Mouse (Mus musculus) embryonic facial prominence, embryonic 13.5 days (tissue): Measurements from ENCODE around the gene Tifab. TPM values are rescaled to one million over a fixed set of nuclear protein-coding genes. Genes with fewer than 3 reads are reported as not detected.
"Not testable (repeated sequence)": the region's sequence is repeated elsewhere in the genome, so short reads cannot be mapped to it uniquely, and the experiment has no call there.

Experiments
- ATAC-seq: fragments of 200-750 bp; cut with Nextera tagmentation; 2 replicates; pipeline ENCODE4 v1.8.0; 2017; ENCODE audit warnings: low read depth; ENCODE audit not compliant: insufficient number of reproducible peaks, insufficient read depth, low FRiP score, low TSS enrichment
- H3K27ac ChIP-seq: fragments of 300-500 bp; sonication (generic); 2 replicates; pipeline ENCODE4 v1.5.1; 2015; ENCODE audit warnings: moderate library complexity, mild to moderate bottlenecking, inconsistent platforms
- H3K27me3 ChIP-seq: fragments of 300-500 bp; sonication (generic); 2 replicates; pipeline ENCODE4 v1.6.1; 2015; ENCODE audit warnings: mild to moderate bottlenecking, inconsistent platforms
- H3K36me3 ChIP-seq: fragments of 300-500 bp; sonication (generic); 2 replicates; pipeline ENCODE4 v1.6.1; 2015; ENCODE audit warnings: mild to moderate bottlenecking, inconsistent platforms
- H3K4me1 ChIP-seq: fragments of 300-500 bp; sonication (generic); 2 replicates; pipeline ENCODE4 v1.6.1; 2015; ENCODE audit warnings: inconsistent platforms
- H3K4me2 ChIP-seq: fragments of 300-500 bp; sonication (generic); 2 replicates; pipeline ENCODE4 v1.6.1; 2015; ENCODE audit warnings: moderate library complexity, mild to moderate bottlenecking, inconsistent platforms
- H3K4me3 ChIP-seq: fragments of 300-500 bp; sonication (generic); 2 replicates; pipeline ENCODE4 v1.5.1; 2015; ENCODE audit warnings: mild to moderate bottlenecking, inconsistent platforms
- H3K9ac ChIP-seq: fragments of 300-500 bp; sonication (generic); 2 replicates; pipeline ENCODE4 v1.6.1; 2015; ENCODE audit warnings: mild to moderate bottlenecking, inconsistent platforms
- H3K9me3 ChIP-seq: fragments of 300-500 bp; sonication (generic); 2 replicates; pipeline ENCODE4 v1.6.1; 2016; ENCODE audit warnings: inconsistent platforms
- WGBS: fragments of 180-500 bp; shearing (Covaris S2); methylation state at CpG from one replicate; pipeline ENCODE4 v1.1.7; 2015; ENCODE audit warnings: mixed read lengths; 5-methylcytosine and 5-hydroxymethylcytosine counted together
- polyA plus RNA-seq: library from polyadenylated mRNA; unstranded; fragments of >200 nt; fragmentation: Nextera tagmentation; extraction: Ambion mirVana; gene quantifications from 2 replicates; pipeline ENCODE4 v1.2.1, GENCODE M21; 2015

Tifab gene
- polyA plus RNA-seq, 1 experiment from 2014 or later: 1.1 TPM

DNA sequence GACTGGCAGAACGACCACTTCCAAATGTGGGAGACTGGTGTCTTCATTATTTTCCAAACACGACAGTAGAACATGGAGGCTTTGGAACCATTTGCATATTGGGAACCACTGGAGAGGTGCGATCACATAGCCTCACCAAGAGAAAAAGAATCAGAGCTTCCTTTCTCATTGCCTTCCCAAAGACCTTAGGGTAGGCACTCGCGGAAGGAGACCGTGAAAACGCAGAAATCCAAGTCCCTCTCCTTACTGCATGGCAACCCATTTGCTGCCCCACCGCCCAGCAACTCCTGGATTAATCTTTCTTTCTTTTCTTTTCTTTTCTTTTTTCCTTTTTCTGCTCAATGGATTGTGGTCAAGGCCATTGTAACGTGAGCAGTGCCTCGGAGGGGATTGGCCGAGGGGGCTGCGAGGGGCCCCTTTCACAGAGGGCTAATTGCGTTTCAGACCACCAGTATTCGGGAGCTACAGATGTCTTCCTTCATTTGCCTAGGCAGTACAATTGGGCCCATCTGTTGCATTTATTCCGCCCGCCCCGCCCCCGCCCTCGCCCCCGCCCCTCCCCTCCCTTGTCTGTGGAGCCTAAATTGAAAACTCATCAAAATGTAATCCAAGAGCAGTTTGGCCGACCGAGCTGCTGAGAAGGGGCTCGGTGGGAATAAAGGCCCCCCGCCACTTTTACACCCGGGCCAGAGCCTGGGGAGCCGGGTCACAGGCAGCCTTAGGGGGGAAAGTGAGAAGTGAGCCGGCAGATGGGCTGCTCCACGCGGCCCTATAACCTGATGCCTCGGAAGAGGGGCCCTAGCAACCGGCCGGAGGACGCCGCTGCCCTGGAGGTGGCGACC lies 29.8 kb upstream of the Tifab start:
- H3K9ac ChIP-seq: peak overlapping the region; percentile 59
- H3K4me2 ChIP-seq: peak overlapping the region; percentile 62
- H3K4me1 ChIP-seq: peaks cover 18% of the 10 kb centered on the region
- peak overlapping the region; percentile 48; the same call in 1 of the 2 replicates for H3K27ac ChIP-seq
- peak overlapping the region; percentile 25 for H3K4me3 ChIP-seq
- no peaks in the 10 kb centered on the region for H3K36me3 ChIP-seq
- WGBS: 4% methylated on average over 35 of the region's 35 CpGs
- no peaks in the 10 kb centered on the region for H3K9me3 ChIP-seq
- peaks cover 14% of the 10 kb centered on the region for H3K27me3 ChIP-seq
- peak; percentile 65; the same call in 1 of the 2 replicates for ATAC-seq

DNA sequence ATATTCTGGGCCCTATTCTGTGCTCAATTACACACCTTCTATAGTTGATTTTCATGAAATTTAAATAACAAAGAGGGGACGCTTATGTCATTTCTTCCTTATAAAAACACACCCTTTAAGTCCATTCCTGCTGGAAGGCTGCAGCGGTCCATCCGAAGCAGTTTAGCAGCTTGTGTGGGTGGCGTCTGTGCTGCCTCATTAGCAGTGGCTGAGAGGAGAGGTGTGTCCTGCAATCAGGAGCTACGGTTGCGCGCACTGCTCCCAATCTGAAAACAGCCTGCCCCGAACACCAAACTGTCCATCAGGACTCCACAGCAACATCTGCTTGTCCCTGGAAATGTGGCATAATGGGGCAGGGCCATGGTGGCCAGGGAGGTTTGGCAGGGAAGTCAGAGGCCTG lies 20.8 kb upstream of the Tifab start:
- Histone ChIP-seq H3K4me2 (no peak overlapping the region), H3K4me1 (peaks cover 10% of the 10 kb centered on the region), H3K4me3 (no peak overlapping the region), H3K9ac (no peak overlapping the region), H3K9me3 (no peaks in the 10 kb centered on the region), H3K27ac (no peak overlapping the region), H3K36me3 (no peaks in the 10 kb centered on the region), H3K27me3 (peaks cover 18% of the 10 kb centered on the region)
- ATAC-seq: no peak
- WGBS: 69% methylated on average over 8 of the region's 8 CpGs

DNA sequence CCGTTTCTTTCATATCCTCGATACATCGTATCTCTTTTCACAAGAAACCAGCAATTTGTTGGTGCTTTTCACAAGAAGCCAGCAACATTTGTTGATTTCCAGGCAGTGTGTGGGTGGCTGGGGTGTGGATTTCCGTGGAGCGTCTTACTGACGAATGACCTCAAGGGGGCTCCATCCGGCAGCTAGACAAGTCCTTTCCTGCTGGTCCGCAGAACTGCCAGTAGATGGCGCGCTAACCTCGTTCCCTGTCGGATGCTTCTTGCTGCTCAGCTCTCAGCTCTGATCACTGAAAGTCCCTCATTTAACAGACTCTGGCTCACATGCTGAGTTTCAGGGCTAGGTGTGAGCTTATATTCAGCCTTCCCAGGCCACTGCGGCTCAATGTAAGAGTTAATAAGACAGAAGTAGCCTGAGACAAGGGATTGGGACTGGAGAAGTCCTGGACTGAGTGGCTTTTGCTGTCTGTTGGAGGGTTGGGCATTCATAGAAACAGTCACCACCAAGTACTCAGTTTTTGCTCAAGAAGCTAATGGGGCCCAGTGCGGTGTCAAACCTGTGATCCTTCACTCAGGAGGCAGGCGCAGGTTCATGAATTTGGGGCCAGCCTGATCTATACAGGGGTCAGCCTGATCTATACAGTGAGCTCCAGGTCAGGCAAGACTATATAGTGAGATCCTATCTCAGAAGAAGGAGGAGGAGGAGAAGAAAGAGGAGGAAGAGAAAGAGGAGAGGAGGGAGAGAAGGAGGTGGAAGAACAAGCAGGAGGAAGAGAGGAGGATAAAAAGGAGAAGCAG lies 19.0 kb upstream of the Tifab start:
- Histone ChIP-seq H3K27ac (peak overlapping the region; percentile 76), H3K4me2 (peak overlapping the region; percentile 55), H3K9me3 (no peaks in the 10 kb centered on the region), H3K4me1 (peaks cover 10% of the 10 kb centered on the region), H3K27me3 (peaks cover 17% of the 10 kb centered on the region), H3K36me3 (no peaks in the 10 kb centered on the region), H3K4me3 (peak overlapping the region; percentile 19), H3K9ac (peak overlapping the region; percentile 58)
- WGBS: 12% methylated on average over 15 of the region's 15 CpGs
- ATAC-seq: peak; percentile 69; the same call in 1 of the 2 replicates

DNA sequence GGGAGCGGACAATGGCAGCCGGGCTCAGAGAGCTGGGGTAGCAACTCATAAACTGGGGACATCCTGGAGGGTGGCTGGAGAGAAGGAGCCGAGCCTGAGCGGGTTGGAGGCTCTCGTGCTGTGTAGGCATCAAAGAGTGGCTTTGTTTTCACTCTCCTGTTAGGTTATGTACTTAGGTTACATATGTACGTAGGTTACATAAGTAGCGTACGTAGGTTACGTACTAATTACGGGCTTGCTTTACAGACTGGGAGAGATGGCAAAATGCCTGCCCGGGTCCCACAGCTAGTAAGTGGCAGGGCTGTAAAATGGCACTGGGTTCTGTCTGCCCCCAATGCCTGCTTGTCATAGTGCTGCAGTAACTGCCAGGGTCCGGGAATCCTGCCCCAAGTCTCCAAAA lies 18.3 kb upstream of the Tifab start:
- no peaks in the 10 kb centered on the region for H3K36me3 ChIP-seq
- WGBS: 34% methylated on average over 12 of the region's 12 CpGs
- H3K27me3 ChIP-seq: peaks cover 17% of the 10 kb centered on the region
- H3K27ac ChIP-seq: peak overlapping the region; percentile 76
- peak overlapping the region; percentile 19 for H3K4me3 ChIP-seq
- H3K4me2 ChIP-seq: peak overlapping the region; percentile 55
- peak; percentile 50; the same call in 1 of the 2 replicates for ATAC-seq
- peak overlapping the region; percentile 58 for H3K9ac ChIP-seq
- H3K4me1 ChIP-seq: peaks cover 10% of the 10 kb centered on the region
- no peaks in the 10 kb centered on the region for H3K9me3 ChIP-seq

DNA sequence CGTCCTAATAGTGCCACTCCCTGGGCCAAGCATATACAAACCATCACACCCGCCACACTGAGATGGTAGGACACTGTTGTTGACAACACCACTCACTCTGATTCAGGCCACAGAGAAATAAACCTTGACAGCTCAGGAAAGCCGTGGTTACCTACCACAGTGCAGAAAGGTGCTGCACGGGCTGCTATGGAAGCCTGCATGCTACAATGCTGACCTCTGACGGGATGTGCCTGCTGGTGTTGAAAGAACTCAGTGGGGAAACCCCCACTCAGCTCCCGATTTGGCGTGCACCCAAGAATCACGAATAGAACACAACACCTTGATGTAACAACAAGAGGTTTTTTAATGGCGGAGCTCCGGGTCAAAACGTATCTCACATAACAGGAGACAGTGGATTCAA lies 17.1 kb upstream of the Tifab start:
- H3K4me2 ChIP-seq, ATAC-seq, H3K36me3 ChIP-seq, H3K27ac ChIP-seq, H3K9ac ChIP-seq, H3K9me3 ChIP-seq, H3K4me3 ChIP-seq: not testable (repeated sequence)
- 85% methylated on average over 11 of the region's 11 CpGs for WGBS
- Histone ChIP-seq H3K27me3 (peaks cover 17% of the 10 kb centered on the region), H3K4me1 (peaks cover 10% of the 10 kb centered on the region)

DNA sequence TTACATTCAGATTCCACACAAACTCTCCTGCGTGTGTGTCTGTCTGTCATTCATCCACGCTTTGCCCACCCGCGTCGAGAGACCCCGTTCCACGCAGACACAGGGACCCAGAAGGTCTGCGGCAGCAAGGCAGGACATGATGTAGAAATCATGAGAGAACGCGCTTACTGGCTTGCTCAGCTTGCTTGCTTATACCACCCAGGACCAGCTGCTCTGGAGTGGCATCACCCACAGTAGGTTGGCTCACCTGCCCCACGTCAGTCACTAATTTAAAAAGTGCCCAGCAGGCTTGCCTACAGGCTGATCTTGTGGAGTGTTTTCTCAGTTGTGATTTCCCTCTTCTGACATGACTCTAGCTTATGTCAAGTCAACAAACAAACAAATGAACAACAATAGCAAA lies 15.5 kb upstream of the Tifab start:
- not testable (repeated sequence) for H3K4me2 ChIP-seq, H3K27me3 ChIP-seq, H3K9ac ChIP-seq, H3K36me3 ChIP-seq, ATAC-seq, H3K4me3 ChIP-seq, H3K27ac ChIP-seq, H3K9me3 ChIP-seq
- H3K4me1 ChIP-seq: peaks cover 10% of the 10 kb centered on the region
- WGBS: 86% methylated on average over 11 of the region's 11 CpGs

DNA sequence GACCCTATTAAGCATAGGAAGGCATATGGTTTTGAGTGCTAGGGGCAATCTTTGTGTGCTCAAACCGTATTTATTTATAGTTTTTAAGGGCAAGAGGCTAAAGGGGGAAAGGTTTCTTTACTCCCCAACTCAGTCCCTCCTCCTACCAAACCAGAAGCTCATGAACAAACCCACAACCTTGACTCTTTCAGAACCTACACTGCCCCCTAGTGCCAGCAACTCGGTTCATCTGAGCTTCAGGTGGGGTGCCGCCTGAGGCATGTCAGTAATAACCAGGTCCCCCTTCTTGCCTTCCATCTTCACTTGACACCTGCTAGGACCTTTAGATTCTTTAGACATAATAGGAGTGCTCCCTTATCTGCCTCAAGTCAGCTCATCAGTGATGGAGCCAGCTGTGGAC lies 12.5 kb upstream of the Tifab start:
- no peak for ATAC-seq
- H3K4me2 ChIP-seq: no peak overlapping the region
- H3K4me3 ChIP-seq: no peak overlapping the region
- H3K4me1 ChIP-seq: no peaks in the 10 kb centered on the region
- no peaks in the 10 kb centered on the region for H3K36me3 ChIP-seq
- no peak overlapping the region for H3K27ac ChIP-seq
- H3K9me3 ChIP-seq: no peaks in the 10 kb centered on the region
- H3K9ac ChIP-seq: no peak overlapping the region
- H3K27me3 ChIP-seq: no peaks in the 10 kb centered on the region
- WGBS: 40% methylated on average over 3 of the region's 3 CpGs

DNA sequence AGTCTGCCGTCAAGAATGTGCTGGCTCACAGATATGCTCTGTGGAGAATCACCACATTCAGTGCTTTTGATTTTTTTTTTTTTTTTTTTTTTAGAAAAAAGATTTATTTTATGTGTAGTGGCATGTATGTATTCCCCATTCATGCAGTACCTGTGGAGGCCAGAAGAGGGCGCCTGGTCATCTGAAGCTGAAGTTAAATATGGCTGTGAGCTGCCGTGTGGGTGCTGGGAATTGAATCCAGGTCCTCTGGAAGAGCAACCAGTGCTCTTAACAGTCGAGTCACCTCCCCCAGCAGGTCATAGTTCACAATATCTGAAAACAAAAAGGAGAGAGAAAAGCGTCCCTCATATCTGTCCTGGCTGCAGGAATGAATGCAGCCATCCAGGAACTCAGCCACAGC lies 11.0 kb upstream of the Tifab start:
- Histone ChIP-seq H3K27me3 (no peaks in the 10 kb centered on the region), H3K27ac (no peak overlapping the region), H3K36me3 (no peaks in the 10 kb centered on the region), H3K4me1 (no peaks in the 10 kb centered on the region), H3K9me3 (no peaks in the 10 kb centered on the region), H3K9ac (no peak overlapping the region), H3K4me3 (no peak overlapping the region), H3K4me2 (no peak overlapping the region)
- WGBS: 72% methylated on average over 5 of the region's 5 CpGs
- no peak for ATAC-seq

DNA sequence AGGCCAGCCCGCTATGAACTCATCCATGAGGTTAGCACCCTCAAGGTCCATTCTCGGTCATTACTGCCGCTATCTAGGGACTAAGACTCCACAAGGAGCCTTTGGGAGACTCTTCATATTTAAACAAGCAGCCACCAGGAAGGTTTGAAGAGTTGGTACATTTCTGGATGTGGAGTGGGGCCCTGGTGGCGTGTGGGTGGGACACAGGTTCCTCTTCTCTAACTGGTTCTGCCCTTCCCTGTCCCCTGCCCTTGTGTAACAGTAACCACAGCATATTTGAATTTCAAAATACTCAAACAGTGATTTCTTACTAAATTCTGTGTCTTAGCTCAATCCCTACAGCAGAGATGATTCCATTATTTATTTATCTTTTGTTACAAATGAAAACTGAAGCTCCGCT lies 5.0 kb upstream of the Tifab start:
- no peak overlapping the region for H3K27ac ChIP-seq
- no peak overlapping the region for H3K9ac ChIP-seq
- H3K4me3 ChIP-seq: no peak overlapping the region
- 84% methylated on average over 5 of the region's 5 CpGs for WGBS
- H3K27me3 ChIP-seq: no peaks in the 10 kb centered on the region
- no peaks in the 10 kb centered on the region for H3K9me3 ChIP-seq
- no peak overlapping the region for H3K4me2 ChIP-seq
- ATAC-seq: no peak
- H3K36me3 ChIP-seq: no peaks in the 10 kb centered on the region
- H3K4me1 ChIP-seq: no peaks in the 10 kb centered on the region

DNA sequence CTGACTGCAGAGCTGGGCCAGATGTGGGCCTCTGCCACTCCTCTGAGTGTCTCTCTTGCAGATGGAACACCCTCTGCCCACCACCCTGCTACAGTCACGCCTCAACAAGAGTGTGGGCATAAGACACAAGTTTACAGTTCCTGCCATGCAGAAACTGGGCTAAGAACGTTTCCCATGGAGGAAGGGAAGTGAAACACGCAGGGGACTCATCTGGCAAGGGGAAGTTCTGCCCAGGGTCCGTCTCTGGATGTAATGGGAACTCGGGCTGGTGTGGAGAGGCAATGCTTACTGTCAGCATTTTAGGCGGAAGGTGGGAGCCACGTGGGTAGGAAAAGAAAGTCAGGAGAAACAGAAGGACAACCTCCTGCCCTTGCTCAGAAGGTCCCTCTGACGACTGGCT lies 2.7 kb upstream of the Tifab start:
- WGBS: 69% methylated on average over 8 of the region's 8 CpGs
- Histone ChIP-seq H3K4me1 (peaks cover under 1% of the 10 kb centered on the region; the same call in 1 of the 2 replicates), H3K27me3 (no peaks in the 10 kb centered on the region), H3K36me3 (no peaks in the 10 kb centered on the region), H3K4me3 (no peak overlapping the region), H3K9ac (no peak overlapping the region), H3K4me2 (no peak overlapping the region), H3K9me3 (no peaks in the 10 kb centered on the region), H3K27ac (no peak overlapping the region)
- no peak for ATAC-seq

DNA sequence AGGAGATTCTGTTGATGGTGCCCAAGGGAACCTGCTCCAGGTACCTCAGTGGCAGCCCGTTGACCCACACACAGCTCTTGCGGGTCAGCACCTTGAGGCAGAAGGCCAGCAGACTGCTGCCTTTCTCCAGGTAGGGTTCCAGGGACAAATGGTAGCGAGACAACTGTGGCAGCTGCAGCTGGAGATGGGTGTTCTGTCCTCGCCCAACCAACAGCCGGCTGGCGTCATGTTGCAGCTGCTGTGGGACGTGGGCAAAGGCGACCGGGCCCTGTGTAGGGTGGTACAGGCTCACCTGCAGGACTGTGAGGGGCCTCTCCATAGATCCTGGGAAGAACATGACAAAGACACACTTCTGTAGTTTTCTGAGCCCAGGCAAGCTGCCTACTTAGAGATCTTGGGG lies 2.4 kb downstream of the Tifab start:
- Histone ChIP-seq H3K27me3 (peaks cover 3% of the 10 kb centered on the region; the same call in 1 of the 2 replicates), H3K4me1 (peaks cover 32% of the 10 kb centered on the region), H3K9me3 (no peaks in the 10 kb centered on the region), H3K36me3 (no peaks in the 10 kb centered on the region), H3K4me2 (no peak overlapping the region), H3K4me3 (no peak overlapping the region), H3K27ac (no peak overlapping the region), H3K9ac (no peak overlapping the region)
- ATAC-seq: no peak
- 91% methylated on average over 9 of the region's 9 CpGs for WGBS

DNA sequence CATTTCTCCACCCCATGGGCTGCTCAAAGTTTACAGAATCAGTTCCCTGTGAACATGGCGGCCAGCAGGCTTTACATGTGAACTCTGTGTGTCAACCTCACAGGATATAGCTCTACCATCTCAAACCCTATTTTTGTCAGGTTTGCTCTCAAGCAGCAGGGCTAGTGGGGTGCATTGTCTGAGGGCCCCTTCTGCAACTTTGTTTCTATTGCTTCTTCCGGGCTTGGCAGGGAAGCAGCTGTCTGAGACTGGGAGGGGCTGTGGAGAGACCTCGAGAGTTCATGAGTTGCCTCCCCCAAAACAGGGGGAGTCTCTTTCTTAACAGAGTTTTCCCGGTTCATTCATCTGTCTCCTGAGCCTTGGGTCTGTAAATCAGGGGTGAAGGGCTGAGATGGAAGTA lies 2.8 kb downstream of the Tifab start:
- 47% methylated on average over 4 of the region's 4 CpGs for WGBS
- H3K4me2 ChIP-seq: no peak overlapping the region
- no peak overlapping the region for H3K9ac ChIP-seq
- H3K4me3 ChIP-seq: no peak overlapping the region
- no peaks in the 10 kb centered on the region for H3K36me3 ChIP-seq
- H3K4me1 ChIP-seq: peaks cover 37% of the 10 kb centered on the region
- H3K27me3 ChIP-seq: peaks cover 3% of the 10 kb centered on the region; the same call in 1 of the 2 replicates
- H3K27ac ChIP-seq: peak overlapping the region; percentile 52
- ATAC-seq: no peak
- no peaks in the 10 kb centered on the region for H3K9me3 ChIP-seq
